Mouse (Mus musculus): ENCODE results near the gene Pitpna.

Pitpna gene

DNA sequence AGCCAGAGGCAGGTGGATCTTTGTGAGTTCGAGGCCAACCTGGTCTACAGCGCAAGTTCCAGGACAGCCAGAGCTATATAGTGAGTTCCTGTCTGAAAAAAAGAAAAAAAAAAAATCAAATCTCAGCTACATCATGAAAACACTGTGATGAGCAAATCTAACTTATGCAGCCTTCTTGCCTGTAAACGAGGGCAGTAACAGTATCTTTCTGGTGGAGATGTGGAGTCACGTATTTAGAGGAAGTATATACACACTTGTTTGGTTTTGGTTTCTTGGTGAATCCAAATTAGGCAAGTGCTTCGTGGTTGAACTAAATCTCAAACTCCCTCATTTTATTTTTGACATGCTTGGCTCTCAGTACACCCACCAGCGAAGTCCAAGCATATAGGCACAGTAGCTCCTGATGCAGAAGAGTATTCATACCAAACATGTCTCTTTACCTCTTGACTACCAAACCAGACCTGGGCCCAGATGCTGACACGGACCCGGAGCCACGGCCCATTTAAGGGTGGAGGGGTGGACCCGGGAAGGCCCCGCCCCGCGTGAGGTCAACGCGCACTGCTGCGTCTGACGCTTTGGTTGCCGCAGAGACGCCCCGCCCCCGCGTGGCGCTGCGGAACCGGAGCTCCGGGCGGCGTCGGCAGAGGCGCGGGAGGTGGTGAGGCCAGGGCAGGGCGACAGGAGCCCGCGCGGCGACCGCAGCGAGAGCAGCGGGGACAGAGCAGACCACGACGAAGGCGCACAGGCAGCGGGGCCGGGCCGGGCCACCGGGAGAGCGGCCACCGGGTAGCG lies at the start of gene Pitpna:
Gene Pitpna, plus strand, starts transcription at position 605 of the 792 bp plus-strand sequence.
- CTCF ChIA-PET = no interaction called here

GRCm38 (mm10) chr11:75538184-75538969 lies 49.5 kb upstream of the Pitpna start:
- CTCF ChIA-PET = no interaction called here

- CTCF ChIA-PET = interaction anchor here (0.5 to 0.6 kb wide), 2 partner anchors 19 to 342 kb away, joined by 3 to 5 read pairs; no protein-coding TSS in a partner anchor
Measured at GRCm38 (mm10) chr11:75538970-75539299, 49.0 kb upstream of the Pitpna start.

- CTCF ChIA-PET = no interaction called here
Measured at GRCm38 (mm10) chr11:75540209-75540608, 47.7 kb upstream of the Pitpna start.

DNA sequence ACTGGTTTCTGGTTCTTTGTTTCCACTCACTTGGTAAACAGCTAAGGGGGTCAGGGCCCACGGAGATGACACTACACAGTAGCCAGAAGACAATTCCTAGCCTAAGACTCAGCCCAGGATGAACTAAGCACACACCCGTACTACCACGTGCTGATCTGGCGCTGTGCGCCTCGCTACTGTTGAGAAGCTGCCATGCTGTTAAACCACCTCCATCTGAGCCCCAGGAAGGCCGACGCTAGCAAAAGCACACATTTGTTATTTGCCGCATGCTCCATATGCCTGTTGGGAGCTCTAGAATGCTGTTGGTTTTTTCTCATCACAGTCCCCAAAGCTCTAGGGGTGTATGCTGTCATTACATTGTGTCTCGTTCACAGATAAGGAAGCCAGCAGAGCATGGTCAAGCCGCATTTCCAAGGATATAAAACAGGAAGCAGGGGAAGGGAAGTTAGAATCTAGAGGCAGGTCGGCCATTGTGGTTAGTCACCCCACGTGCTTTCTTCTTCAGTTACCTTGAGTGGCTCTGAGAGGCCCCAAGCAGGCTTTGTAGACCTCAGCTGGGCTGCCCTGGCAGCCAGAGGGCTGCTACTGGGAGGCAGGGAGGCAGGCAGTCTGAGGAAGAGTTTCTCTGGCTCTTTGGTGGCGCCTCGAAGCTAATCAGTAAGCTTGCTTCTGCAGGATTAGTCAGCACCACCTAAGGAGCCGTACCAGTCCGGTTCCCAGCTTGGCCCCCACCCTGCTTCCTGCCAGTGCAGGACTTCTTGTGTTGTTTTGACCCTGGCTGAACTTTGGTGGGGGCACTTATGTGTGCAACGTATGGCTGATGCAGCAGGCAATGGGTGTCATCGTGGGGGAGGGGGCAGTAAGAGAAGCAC lies 47.0 kb upstream of the Pitpna start:
- CTCF ChIA-PET = no interaction called here

DNA sequence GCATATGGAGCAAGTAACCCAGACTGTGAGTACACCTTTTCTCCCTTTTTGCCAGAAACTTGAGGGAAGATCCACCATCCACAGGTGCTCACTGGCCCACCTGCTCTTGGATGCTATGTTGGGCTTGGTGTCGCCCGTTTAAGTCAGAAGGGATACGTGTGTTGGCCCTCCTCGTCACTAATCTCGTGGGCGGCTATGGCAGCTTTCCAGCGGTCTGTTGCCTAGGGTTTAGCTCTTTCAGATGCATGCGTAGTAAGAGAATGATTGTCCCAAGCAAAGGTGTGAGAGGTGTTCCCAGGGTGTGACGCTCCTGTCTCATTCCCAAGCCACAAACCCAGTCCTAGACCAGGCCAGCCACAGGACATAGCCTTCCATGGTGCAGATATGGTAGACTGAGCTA lies 43.2 kb upstream of the Pitpna start:
- CTCF ChIA-PET = no interaction called here

- CTCF ChIA-PET = interaction anchor here (0.7 kb wide), 1 partner anchor 31 kb away, joined by 5 read pairs; no protein-coding TSS in a partner anchor
Measured at GRCm38 (mm10) chr11:75546057-75546456, 41.8 kb upstream of the Pitpna start.

- CTCF ChIA-PET = interaction anchor here (0.6 kb wide), 1 partner anchor 391 kb away, joined by 4 read pairs; no protein-coding TSS in a partner anchor
Measured at GRCm38 (mm10) chr11:75549658-75550111, 38.2 kb upstream of the Pitpna start.

DNA sequence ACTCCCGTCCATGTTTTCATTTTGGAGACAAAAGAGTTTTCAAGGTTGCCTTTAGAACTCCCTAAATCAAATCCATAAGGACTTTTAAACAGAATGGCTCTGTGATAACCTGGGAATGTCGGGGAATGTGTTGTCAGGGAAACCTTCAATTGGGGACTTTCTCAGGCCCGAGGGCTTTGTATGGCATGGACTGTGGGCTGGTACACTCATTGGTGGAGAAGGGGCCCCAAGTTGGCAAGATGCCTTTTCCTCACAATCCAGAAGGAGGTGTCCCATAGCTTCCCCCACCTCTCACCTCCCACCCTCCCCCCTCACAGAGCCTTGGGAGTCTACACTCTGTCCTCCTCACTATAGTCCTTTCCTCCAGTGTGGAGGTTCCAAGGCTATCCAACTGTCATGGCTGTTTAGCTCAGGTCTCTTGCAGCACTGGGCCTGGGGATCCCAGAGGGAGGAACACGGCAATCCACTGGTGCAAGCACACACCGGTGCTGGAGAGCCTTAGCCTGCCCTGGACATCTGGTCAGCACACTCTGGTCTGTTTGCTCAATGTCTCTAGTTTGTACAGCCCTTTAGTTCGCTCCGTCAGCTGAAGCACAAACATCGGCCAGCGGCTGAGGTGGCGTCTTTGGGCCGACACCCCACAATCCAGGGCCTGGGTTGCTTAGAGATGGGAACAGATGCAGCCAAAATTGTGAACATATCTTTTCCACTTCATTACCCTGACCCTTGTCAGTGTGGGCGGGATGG lies 37.5 kb upstream of the Pitpna start:
- CTCF ChIA-PET = interaction anchor here (0.6 kb wide), 1 partner anchor 391 kb away, joined by 4 read pairs; no protein-coding TSS in a partner anchor

DNA sequence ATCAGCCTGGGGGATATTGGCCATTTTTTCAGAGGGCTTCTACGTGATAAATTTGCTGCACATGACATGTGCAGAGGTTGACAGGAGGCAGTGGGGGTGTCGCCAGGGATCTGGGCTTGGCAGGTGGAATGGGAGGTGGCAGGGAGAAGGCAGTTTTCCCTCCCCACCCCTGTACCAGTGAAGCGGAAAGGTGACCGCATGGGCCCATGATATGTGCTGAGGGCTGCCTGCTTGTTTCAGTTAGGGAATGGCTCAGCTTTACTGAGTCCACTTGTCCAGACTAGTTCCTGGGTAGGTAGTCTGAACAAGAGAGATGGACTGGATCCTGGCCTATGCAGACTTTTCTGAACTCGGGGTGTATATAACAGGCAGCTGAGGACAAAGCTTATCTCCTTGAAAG lies 36.6 kb upstream of the Pitpna start:
- CTCF ChIA-PET = no interaction called here

DNA sequence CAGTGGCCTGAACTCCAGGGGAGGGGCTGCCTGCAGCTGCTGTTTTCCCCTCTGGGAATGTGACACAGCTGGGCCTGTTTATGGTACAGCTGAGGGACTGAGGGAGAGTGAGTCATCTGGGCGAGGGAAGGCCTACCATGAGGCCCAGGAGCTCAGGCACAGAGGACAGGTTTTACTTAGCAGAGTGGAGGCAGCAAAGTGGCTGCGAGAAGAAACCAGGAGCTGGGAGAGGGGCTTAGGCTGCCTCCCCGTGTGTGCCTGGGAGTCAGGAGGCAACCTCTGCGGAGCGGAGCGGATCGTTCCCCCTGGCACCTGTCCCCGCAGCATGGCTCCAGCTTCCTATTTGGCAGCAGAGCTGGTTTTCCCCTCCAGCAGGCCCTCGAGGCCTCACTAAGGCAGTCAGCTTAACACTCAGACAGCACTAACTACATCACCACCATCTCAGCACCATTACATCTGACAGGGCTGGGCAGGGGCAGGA lies 35.9 kb upstream of the Pitpna start:
- CTCF ChIA-PET = no interaction called here

DNA sequence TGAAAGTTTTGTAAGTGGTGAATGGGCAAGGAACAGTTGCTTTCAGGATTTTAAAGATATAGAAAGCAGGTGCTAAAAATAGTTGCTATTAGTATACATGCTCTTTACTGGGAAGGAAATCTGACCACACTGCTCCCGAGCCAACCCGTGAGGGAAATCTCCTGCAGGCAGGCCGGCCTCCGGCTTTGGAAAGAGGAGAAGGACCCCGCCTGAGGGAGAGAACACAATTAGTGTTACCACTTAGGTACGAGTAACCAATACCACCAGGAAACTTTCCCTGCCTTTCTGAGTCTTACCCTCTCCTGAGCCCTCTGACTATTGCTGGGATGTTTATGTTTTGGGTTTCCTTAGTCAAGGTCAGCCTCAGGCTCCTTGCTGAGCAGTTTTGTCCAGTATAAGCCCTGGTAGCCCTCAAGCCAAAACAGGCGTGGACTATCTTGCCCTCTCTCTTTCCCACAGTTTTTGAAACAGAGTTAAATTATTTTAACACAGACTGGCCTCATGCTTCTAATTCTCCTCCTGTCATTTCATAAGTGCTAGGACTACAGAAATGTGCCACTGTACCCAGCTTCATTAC lies 34.9 kb upstream of the Pitpna start:
- CTCF ChIA-PET = no interaction called here

DNA sequence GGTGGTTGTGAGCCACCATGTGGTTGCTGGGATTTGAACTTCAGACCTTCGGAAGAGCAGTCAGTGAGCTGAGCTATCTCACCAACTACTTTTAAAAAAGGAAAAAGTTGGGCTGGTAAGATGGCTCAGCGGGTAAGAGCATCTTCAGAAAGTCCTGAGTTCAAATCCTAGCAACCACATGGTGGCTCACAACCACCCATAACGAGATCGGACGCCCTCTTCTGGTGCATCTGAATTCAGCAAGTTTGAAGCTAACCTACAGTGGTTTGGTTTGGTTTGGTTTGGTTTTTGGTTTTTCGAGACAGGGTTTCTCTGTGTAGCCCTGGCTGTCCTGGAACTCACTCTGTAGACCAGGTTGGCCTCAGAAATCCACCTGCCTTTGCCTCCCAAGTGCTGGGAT lies 31.9 kb upstream of the Pitpna start:
- CTCF ChIA-PET = interaction anchor here (0.5 kb wide), 1 partner anchor 67 kb away, joined by 4 read pairs; no protein-coding TSS in a partner anchor

DNA sequence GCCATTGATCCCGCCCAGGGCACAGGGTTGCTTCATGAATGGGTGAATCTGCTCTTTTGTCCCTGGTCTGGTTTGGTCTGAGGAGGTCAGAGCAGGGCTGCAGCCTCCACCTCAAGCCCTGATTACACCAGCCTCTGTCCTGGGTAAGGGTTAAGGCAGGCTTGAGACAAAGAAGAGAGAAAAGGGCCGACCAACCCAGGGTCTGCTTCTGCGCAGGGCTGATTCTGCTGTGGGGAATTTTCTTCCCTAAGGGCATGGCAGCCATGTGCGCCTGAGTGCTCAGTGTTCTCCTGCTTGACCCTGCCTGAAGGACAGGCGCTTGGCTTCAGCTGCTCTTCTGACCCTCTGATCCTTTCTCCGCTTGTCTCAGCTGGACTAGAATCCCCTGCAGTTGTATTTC lies 30.8 kb upstream of the Pitpna start:
- CTCF ChIA-PET = no interaction called here

- CTCF ChIA-PET = interaction anchor here (0.6 kb wide), 1 partner anchor 19 kb away, joined by 3 read pairs; no protein-coding TSS in a partner anchor
Measured at GRCm38 (mm10) chr11:75558101-75558500, 29.8 kb upstream of the Pitpna start.

- CTCF ChIA-PET = interaction anchor here (1.0 to 1.4 kb wide), 2 partner anchors 12 to 25 kb away, joined by 4 to 16 read pairs; no protein-coding TSS in a partner anchor
Measured at GRCm38 (mm10) chr11:75559870-75560504, 27.9 kb upstream of the Pitpna start.

GRCm38 (mm10) chr11:75560530-75561409 lies 27.1 kb upstream of the Pitpna start:
- CTCF ChIA-PET = interaction anchor here (1.0 kb wide), 1 partner anchor 11 kb away, joined by 16 read pairs; no protein-coding TSS in a partner anchor

DNA sequence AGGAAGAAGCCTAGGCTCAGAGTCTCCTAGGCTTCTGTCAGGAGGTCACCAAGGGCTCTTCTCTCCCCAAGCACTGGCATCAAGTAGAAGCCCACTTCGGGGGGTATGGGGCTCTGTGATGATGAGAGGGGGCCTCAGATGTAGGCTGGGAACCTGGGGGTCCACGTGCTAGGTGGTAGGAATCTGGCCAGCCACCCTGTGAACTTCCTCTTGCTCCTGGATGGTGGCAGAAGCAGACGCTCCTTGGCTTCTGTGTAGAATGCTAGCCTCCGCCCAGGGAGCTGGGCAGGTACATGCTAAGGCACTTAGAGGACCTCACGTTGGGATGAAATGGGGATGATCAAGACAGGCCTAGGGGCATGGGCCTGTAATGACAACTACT lies 26.5 kb upstream of the Pitpna start:
- CTCF ChIA-PET = interaction anchor here (0.7 to 1.0 kb wide), 2 partner anchors 11 to 220 kb away, joined by 3 to 16 read pairs; no protein-coding TSS in a partner anchor

DNA sequence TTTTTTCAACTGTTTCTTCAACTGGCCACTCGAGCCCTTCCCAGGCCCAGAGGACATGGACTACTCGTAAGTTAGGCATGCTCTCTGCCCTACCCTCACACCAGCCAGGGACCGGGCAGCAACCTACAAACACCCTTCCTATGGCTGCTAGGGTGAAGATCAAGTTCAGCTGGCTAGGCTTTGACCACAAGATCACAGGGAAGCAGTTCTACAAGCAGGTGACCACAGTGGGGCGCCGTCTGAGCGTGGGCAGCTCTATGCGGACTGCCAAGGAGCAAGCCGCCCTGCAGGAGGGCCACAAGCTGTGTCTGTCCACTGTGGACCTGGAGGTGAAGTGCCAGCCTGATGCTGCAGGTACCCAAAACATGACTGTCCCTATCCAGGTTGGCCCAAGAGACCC lies 25.1 kb upstream of the Pitpna start:
- CTCF ChIA-PET = interaction anchor here (0.8 kb wide), 1 partner anchor 92 kb away, joined by 3 read pairs; no protein-coding TSS in a partner anchor
